Mouse (Mus musculus) ES-E14 (cell line): ENCODE data around the gene Samd9l.
"Not testable (repeated sequence)": the region's sequence is repeated elsewhere in the genome, so short reads cannot be mapped to it uniquely, and the experiment has no call there.

Source experiments
- HCFC1 ChIP-seq: IDR thresholded peaks from 2 replicates; pipeline ENCODE4 v1.6.1; 2012; ENCODE audit warnings: low read length, inconsistent platforms, borderline replicate concordance; ENCODE audit not compliant: insufficient read depth
- ZC3H11A ChIP-seq: IDR thresholded peaks from 2 replicates; pipeline ENCODE4 v1.6.1; 2012; ENCODE audit warnings: low read depth, mild to moderate bottlenecking, inconsistent platforms, low read length, borderline replicate concordance
- ZNF384 ChIP-seq: IDR thresholded peaks from 2 replicates; pipeline ENCODE4 v1.6.1; 2012; ENCODE audit warnings: low read depth, low read length, inconsistent platforms

DNA sequence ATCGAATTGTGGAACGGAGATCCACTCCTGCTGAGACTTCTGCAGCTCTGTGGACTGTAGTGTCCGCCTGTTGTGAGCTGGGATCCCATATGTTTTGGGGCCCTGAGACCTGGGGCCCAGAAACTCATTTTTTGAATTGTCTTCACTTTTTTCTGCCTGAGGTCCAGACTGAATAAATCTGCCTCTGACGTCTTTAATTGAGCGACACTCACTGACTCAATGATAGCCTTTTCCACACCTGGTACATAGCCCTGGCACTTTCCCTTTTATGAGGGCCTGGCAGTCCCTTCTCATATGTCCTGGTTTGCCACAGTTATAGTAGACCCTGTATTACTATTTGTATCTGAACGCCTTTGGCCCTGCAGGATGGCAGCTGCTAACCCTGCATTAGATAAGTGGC is 60.2 kb downstream of the Samd9l start:
- not testable (repeated sequence) for TF ChIP-seq ZNF384, ZC3H11A, HCFC1
